Mouse (Mus musculus) CH12.LX (cell line): ENCODE measurements around the gene Cdk14.

Source experiments
- EP300 ChIP-seq: IDR thresholded peaks from 2 replicates; pipeline ENCODE4 v1.6.1; 2011; ENCODE audit warnings: low read length, improper control_type of control experiment
- JUN ChIP-seq: IDR thresholded peaks from 2 replicates; pipeline ENCODE4 v1.6.1; 2011; ENCODE audit warnings: low read depth, mild to moderate bottlenecking, low read length, improper control_type of control experiment, moderate library complexity; ENCODE audit not compliant: insufficient read depth
- POLR2A ChIP-seq: IDR thresholded peaks from 2 replicates; pipeline ENCODE4 v1.6.1; 2011; ENCODE audit warnings: low read depth, mild to moderate bottlenecking, improper control_type of control experiment, low read length

- TF ChIP-seq EP300: 0 out of 2 replicates have a peak, but pooled peaks have one; percentile 9
- TF ChIP-seq POLR2A: no peak
- TF ChIP-seq JUN: no peak
Measured at GRCm38 (mm10) chr5:5465256-5465655, 45.1 kb upstream of the Cdk14 start.
